Mouse (Mus musculus): ENCODE data around the gene Mtch1. TPM values are rescaled to one million over a fixed set of nuclear protein-coding genes. Genes with fewer than 3 reads are reported as not detected.

Gene Mtch1
- total and polyA plus RNA-seq, 2 experiments from 2014 or later = 504 to 595 TPM

DNA sequence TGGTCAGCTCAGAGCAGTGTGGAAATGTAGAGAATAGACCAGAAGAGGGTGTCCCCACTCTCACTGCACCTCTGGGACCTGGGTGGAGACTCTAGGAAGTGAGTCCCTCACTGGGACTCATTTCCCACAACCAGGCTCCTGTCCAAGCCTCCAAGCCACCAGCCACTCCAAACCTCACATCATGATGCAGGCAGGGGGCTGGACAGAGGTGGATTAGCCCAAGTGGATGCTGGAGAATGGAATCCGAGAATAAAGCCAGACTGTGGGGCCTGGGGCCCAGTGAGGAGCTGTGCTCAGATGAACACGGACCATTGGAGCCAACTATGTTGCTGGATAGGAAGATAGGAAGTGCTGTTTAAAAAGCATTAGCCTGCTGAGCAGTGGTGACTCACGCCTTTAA, 30.8 kb downstream of the Mtch1 start:
- Histone ChIP-seq H3K9me3 (ENCODE audit: low read length) (no peaks in the 10 kb centered on the region), H3K4me1 (ENCODE audit: insufficient read depth) (no peaks in the 10 kb centered on the region), H3K4me3 (ENCODE audit: low read depth, low read length) (no peak overlapping the region), H3K27me3 (ENCODE audit: insufficient read depth, low read length) (no peaks in the 10 kb centered on the region), H3K36me3 (ENCODE audit: insufficient read depth) (no peaks in the 10 kb centered on the region), H3K9ac (no peak overlapping the region), H3K4me2 (ENCODE audit: low read depth) (no peak overlapping the region), H3K27ac (ENCODE audit: low read depth, low read length) (no peak overlapping the region)
- TF ChIP-seq CTCF (IDR thresholded peaks at IDR 0.05; ENCODE audit: low read depth) = no peak
- DNase-seq = no peak
- no peak for ATAC-seq
- 61% methylated on average over 3 of the region's 3 CpGs for WGBS

- ATAC-seq (no peak), DNase-seq (no peak)
- Histone ChIP-seq H3K27ac (ENCODE audit: low read depth, low read length) (no peak overlapping the region), H3K4me3 (ENCODE audit: low read depth, low read length) (no peak overlapping the region), H3K27me3 (ENCODE audit: insufficient read depth, low read length) (no peaks in the 10 kb centered on the region), H3K4me1 (ENCODE audit: insufficient read depth) (no peaks in the 10 kb centered on the region), H3K36me3 (ENCODE audit: insufficient read depth) (no peaks in the 10 kb centered on the region), H3K9ac (no peak overlapping the region), H3K9me3 (ENCODE audit: low read length) (no peaks in the 10 kb centered on the region), H3K4me2 (ENCODE audit: low read depth) (no peak overlapping the region)
- 39% methylated on average over 9 of the region's 9 CpGs for WGBS
- TF ChIP-seq CTCF (IDR thresholded peaks at IDR 0.05; ENCODE audit: low read depth) = no peak
Observed at GRCm38 (mm10) chr17:29315672-29316465, 31.9 kb downstream of the Mtch1 start.

DNA sequence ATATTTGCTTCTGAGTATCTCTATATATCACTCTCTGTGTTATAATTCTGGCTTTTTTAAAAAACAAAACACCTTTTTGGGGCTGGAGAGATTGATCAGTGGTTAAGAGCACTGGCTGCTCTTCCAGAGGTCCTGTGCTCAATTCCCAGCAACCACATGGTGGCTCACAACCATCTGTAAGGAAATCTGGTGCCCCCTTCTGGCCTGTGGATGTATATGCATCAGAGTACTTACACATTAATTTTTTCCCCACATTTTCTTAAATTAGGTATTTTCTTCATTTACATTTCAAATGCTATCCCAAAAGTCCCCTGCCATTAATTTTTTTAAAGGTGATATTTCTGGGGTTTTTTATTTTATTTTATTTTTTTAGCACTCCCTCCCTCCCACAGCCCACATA, 34.4 kb downstream of the Mtch1 start:
- H3K9me3 ChIP-seq (ENCODE audit: low read length) = no peaks in the 10 kb centered on the region
- no peaks in the 10 kb centered on the region for H3K4me1 ChIP-seq (ENCODE audit: insufficient read depth)
- DNase-seq = no peak
- peak; percentile 29 for TF ChIP-seq CTCF (IDR thresholded peaks at IDR 0.05; ENCODE audit: low read depth)
- H3K4me2 ChIP-seq (ENCODE audit: low read depth) = no peak overlapping the region
- H3K36me3 ChIP-seq (ENCODE audit: insufficient read depth) = no peaks in the 10 kb centered on the region
- no peak for ATAC-seq
- H3K27me3 ChIP-seq (ENCODE audit: insufficient read depth, low read length) = no peaks in the 10 kb centered on the region
- no peak overlapping the region for H3K4me3 ChIP-seq (ENCODE audit: low read depth, low read length)
- no peak overlapping the region for H3K27ac ChIP-seq (ENCODE audit: low read depth, low read length)
- H3K9ac ChIP-seq = no peak overlapping the region

DNA sequence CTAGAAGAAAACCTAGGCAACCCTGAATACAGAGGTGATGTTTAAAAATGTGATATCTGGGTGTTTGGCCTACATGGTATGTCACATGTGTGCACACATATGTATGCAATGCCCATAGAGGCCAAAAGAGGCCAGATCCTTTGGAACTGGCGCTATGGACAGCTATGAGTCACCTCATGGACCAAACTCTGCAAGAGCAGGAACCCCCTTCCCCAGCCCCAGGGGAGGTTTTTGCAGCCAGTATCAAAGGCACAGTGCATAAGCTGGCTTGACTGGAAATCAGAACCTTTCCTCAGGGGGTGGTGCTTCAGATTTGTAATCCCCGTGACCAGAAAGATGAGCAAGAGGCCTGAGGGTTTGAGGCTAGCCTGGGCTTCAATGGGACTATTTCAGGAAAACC, 35.7 kb downstream of the Mtch1 start:
- no peak overlapping the region for H3K4me2 ChIP-seq (ENCODE audit: low read depth)
- no peak overlapping the region for H3K9ac ChIP-seq
- no peaks in the 10 kb centered on the region for H3K4me1 ChIP-seq (ENCODE audit: insufficient read depth)
- no peaks in the 10 kb centered on the region for H3K9me3 ChIP-seq (ENCODE audit: low read length)
- no peaks in the 10 kb centered on the region for H3K36me3 ChIP-seq (ENCODE audit: insufficient read depth)
- no peaks in the 10 kb centered on the region for H3K27me3 ChIP-seq (ENCODE audit: insufficient read depth, low read length)
- 86% methylated on average over 2 of the region's 2 CpGs for WGBS
- no peak overlapping the region for H3K4me3 ChIP-seq (ENCODE audit: low read depth, low read length)
- no peak for DNase-seq
- no peak for TF ChIP-seq CTCF (IDR thresholded peaks at IDR 0.05; ENCODE audit: low read depth)
- ATAC-seq = no peak
- H3K27ac ChIP-seq (ENCODE audit: low read depth, low read length) = no peak overlapping the region

GRCm38 (mm10) chr17:29311602-29312001, 36.1 kb downstream of the Mtch1 start:
- H3K9me3 ChIP-seq (ENCODE audit: low read length) = no peaks in the 10 kb centered on the region
- ATAC-seq (no peak), DNase-seq (no peak)
- no peaks in the 10 kb centered on the region for H3K36me3 ChIP-seq (ENCODE audit: insufficient read depth)
- no peak overlapping the region for H3K27ac ChIP-seq (ENCODE audit: low read depth, low read length)
- H3K4me2 ChIP-seq (ENCODE audit: low read depth) = no peak overlapping the region
- 85% methylated on average over 8 of the region's 8 CpGs for WGBS
- TF ChIP-seq CTCF (IDR thresholded peaks at IDR 0.05; ENCODE audit: low read depth) = no peak
- H3K4me3 ChIP-seq (ENCODE audit: low read depth, low read length) = no peak overlapping the region
- H3K9ac ChIP-seq = no peak overlapping the region
- no peaks in the 10 kb centered on the region for H3K27me3 ChIP-seq (ENCODE audit: insufficient read depth, low read length)
- H3K4me1 ChIP-seq (ENCODE audit: insufficient read depth) = no peaks in the 10 kb centered on the region

DNA sequence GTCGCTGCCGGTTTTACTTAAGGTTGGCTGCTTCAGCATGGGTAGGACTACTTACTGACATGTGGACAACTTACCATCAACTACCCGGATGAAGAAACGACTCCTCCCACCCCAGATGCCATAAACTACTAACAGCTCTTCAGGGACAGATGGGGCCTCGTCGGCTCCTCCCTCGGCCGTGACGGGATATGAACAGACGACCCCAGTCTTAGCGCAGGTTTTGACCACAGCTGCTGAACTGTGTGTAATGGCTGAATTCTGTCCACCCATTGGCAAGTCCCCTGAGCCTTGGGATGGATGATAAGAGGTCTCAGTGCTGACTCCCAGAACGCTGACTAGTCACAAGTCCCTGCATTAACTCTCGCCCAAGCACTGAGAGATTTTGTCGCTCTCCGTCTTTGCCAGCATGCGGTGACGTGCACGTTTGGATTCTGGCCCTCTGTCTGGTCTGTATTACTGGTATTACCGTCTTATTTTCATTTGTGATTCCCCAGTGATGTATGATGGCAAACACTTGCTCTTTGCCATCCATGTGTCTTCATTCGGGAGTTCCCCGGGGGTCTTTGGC, 37.6 kb downstream of the Mtch1 start:
- Histone ChIP-seq H3K27ac (ENCODE audit: low read depth, low read length) (no peak overlapping the region), H3K9me3 (ENCODE audit: low read length) (no peaks in the 10 kb centered on the region), H3K4me2 (ENCODE audit: low read depth) (no peak overlapping the region), H3K36me3 (ENCODE audit: insufficient read depth) (no peaks in the 10 kb centered on the region), H3K9ac (no peak overlapping the region), H3K4me3 (ENCODE audit: low read depth, low read length) (no peak overlapping the region), H3K27me3 (ENCODE audit: insufficient read depth, low read length) (no peaks in the 10 kb centered on the region), H3K4me1 (ENCODE audit: insufficient read depth) (no peaks in the 10 kb centered on the region)
- ATAC-seq (no peak), DNase-seq (no peak)
- WGBS = 78% methylated on average over 21 of the region's 21 CpGs
- no peak for TF ChIP-seq CTCF (IDR thresholded peaks at IDR 0.05; ENCODE audit: low read depth)

DNA sequence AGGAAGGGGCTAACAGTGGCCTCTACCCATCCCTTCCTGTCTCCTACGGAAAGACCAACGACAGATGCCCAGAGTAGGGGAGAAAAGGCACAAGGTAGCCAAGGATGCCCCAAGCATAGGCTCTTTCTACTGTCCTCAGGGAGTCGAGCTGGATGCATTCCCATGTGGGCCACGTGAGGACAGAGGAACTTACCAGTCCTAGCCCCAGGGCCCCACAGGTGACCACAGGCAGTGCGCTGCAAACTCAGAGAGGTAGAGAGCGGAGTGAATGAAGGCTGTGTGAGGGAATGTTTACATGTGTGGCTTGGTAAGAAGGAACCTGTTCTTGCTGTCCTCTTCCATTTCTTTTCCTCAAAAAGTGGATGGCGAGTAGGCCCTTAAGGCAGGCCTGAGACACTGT, 41.9 kb downstream of the Mtch1 start:
- H3K9me3 ChIP-seq (ENCODE audit: low read length) = no peaks in the 10 kb centered on the region
- H3K27ac ChIP-seq (ENCODE audit: low read depth, low read length) = no peak overlapping the region
- H3K9ac ChIP-seq = no peak overlapping the region
- ATAC-seq (no peak), DNase-seq (no peak)
- no peaks in the 10 kb centered on the region for H3K27me3 ChIP-seq (ENCODE audit: insufficient read depth, low read length)
- peaks cover 13% of the 10 kb centered on the region; the same call in 1 of the 2 replicates for H3K36me3 ChIP-seq (ENCODE audit: insufficient read depth)
- 67% methylated on average over 7 of the region's 7 CpGs for WGBS
- no peak for TF ChIP-seq CTCF (IDR thresholded peaks at IDR 0.05; ENCODE audit: low read depth)
- H3K4me1 ChIP-seq (ENCODE audit: insufficient read depth) = no peaks in the 10 kb centered on the region
- no peak overlapping the region for H3K4me2 ChIP-seq (ENCODE audit: low read depth)
- H3K4me3 ChIP-seq (ENCODE audit: low read depth, low read length) = no peak overlapping the region

All from forebrain, postnatal 0 days (tissue).